ENCODE assay signal across 10 mouse cellular contexts in genomic region chr5:64508565-64508964, GRCm38 (mm10).
DNase-seq lines count a peak whose midpoint lies in the region; ATAC-seq lines count a peak whose summit lies in the region.
"Had no signal": no experiment of that assay in that cellular context is flagged by ENCODE, and none has a peak within 500 bp of the region (broad histone marks: within the 10 kb centered on the region; RNA-seq: fewer than 3 reads in every experiment).

No protein-coding gene starts in this region.

- H3K4me1 ChIP-seq in forebrain, embryonic 15.5 days = peaks cover 30% of the 10 kb centered on the region
- 0 out of 2 replicates have a peak, but pooled peaks cover 10% of the 10 kb centered on the region for H3K4me1 ChIP-seq in hindbrain, embryonic 14.5 days (replicated peaks; ENCODE audit: control insufficient read depth, insufficient read depth, low read length)

- peak; percentile 55 for ATAC-seq in frontal cortex, adult (ENCODE audit: low TSS enrichment)
- peak; percentile 20; the same call in 1 of the 2 replicates for ATAC-seq in forebrain, embryonic 15.5 days (replicated peaks)
- no peak for ATAC-seq in hindbrain, embryonic 14.5 days (ENCODE audit: low FRiP score)
- ATAC-seq: intestine, embryonic 15.5 days had no signal

- 66% methylated on average over 2 of the region's 2 CpGs for whole genome bisulfite sequencing in forebrain, embryonic 15.5 days
- WGBS in hindbrain, embryonic 14.5 days = 84% methylated on average over 2 of the region's 2 CpGs

- no peak for DNase-seq in frontal cortex, postnatal 14 days (ENCODE audit: low spot score in 2 of 2)
- peak; percentile 31 for DNase-seq in thymus, postnatal 25 days
- no peak for DNase-seq in thymus, adult 18-20 months
- DNase-seq in hindbrain, embryonic 14.5 days (ENCODE audit: low spot score) = no peak
- no peak for DNase-seq in liver
- no peak for DNase-seq in spleen, postnatal 10 days (ENCODE audit: low spot score in 2 of 2)
- DNase-seq: lung, postnatal 36 days had no signal

- H3K4me3 ChIP-seq in forebrain, embryonic 15.5 days = no peak overlapping the region
- H3K4me3 ChIP-seq in hindbrain, embryonic 14.5 days (replicated peaks; ENCODE audit: low read length) = no peak overlapping the region
- H3K4me3 ChIP-seq: intestine, embryonic 15.5 days had no signal

- H3K36me3 ChIP-seq in forebrain, embryonic 15.5 days = no peaks in the 10 kb centered on the region
- no peaks in the 10 kb centered on the region for H3K36me3 ChIP-seq in hindbrain, embryonic 14.5 days (replicated peaks; ENCODE audit: control insufficient read depth, insufficient read depth)
- H3K36me3 ChIP-seq: intestine, embryonic 15.5 days had no signal

- no peak overlapping the region for H3K27ac ChIP-seq in forebrain, embryonic 15.5 days (replicated peaks)
- H3K27ac ChIP-seq in hindbrain, embryonic 14.5 days = no peak overlapping the region
- H3K27ac ChIP-seq: intestine, embryonic 15.5 days had no signal

- no peaks in the 10 kb centered on the region for H3K9me3 ChIP-seq in forebrain, embryonic 15.5 days
- no peaks in the 10 kb centered on the region for H3K9me3 ChIP-seq in hindbrain, embryonic 14.5 days (ENCODE audit: control insufficient read depth, low read length)
- H3K9me3 ChIP-seq: intestine, embryonic 15.5 days had no signal

- no peaks in the 10 kb centered on the region for H3K27me3 ChIP-seq in forebrain, embryonic 15.5 days
- H3K27me3 ChIP-seq in hindbrain, embryonic 14.5 days (ENCODE audit: control insufficient read depth, insufficient read depth, low read length) = no peaks in the 10 kb centered on the region
- H3K27me3 ChIP-seq: intestine, embryonic 15.5 days had no signal

- no peak overlapping the region for H3K9ac ChIP-seq in forebrain, embryonic 15.5 days (replicated peaks)
- H3K9ac ChIP-seq in hindbrain, embryonic 14.5 days = no peak overlapping the region
- H3K9ac ChIP-seq: intestine, embryonic 15.5 days had no signal

- no peak overlapping the region for H3K4me2 ChIP-seq in forebrain, embryonic 15.5 days (replicated peaks)
- H3K4me2 ChIP-seq in hindbrain, embryonic 14.5 days (replicated peaks) = no peak overlapping the region
- H3K4me2 ChIP-seq: intestine, embryonic 15.5 days had no signal
